Mouse (Mus musculus) kidney, adult 2 months (tissue): ENCODE results near the gene Gm37240.

Source experiments
- CTCF ChIP-seq: fragments of 200-500 bp; conservative IDR thresholded peaks from 2 replicates; pipeline ENCODE4 v1.5.1; 2011; ENCODE audit warnings: low read depth, mild to moderate bottlenecking, control low read depth, low read length, moderate library complexity, mixed read lengths; ENCODE audit not compliant: insufficient read depth, insufficient read length
- POLR2A ChIP-seq: fragments of 200-500 bp; IDR thresholded peaks from one replicate; pipeline ENCODE4 v1.6.1; 2011; ENCODE audit warnings: low read depth, low read length, control low read depth

- no peak for TF ChIP-seq CTCF
- TF ChIP-seq POLR2A = no peak
Measured at GRCm38 (mm10) chr3:85148038-85148550, 739.2 kb downstream of the Gm37240 start.
